Mouse (Mus musculus): Measurements from ENCODE around the gene Eif4a2. TPM values are rescaled to one million over a fixed set of nuclear protein-coding genes. Genes with fewer than 3 reads are reported as not detected.
"Not testable (repeated sequence)": the region's sequence is repeated elsewhere in the genome, so short reads cannot be mapped to it uniquely, and the experiment has no call there.

Gene Eif4a2
- 228 and 233 TPM in 2 replicates for polyA plus RNA-seq (2014; fragmentation: Nextera tagmentation; extraction: Ambion mirVana)

DNA sequence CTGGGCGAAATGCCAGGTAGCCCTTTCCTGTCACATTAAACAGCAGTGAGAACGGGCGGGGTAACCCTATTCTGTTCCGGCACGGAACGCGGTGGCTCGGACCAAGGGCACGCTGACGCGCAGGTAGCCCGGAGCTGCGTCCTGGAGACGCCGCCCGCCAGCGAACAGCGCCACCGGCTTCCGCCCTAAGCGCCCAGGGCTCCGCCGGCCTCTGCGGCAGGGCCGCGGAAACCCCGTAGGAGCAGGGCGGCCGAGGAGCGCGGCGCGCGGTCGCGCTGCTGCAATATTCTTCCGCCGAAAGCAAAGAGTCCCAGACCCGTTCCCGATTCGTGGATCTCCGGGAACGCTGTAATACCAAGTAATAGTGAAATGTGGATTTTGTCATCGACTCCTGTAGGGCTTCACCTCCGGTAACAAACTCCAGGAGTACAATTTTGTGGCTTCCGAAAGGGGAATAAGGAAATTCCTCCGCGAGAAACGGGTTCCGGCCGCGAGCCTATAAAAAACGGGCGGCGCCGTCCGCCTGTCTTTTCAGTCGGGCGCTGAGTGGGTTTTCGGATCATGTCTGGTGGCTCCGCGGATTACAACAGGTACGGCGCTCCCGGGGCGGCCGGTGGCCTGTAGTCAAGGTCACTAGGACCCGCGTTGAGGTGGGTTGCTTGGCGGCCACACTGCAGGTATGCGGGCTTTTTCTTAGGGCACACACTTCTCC lies at the start of gene Eif4a2:
Gene Eif4a2, plus strand, starts transcription at position 214 of the 712 bp plus-strand sequence.
- no peaks in the 10 kb centered on the region for H3K9me3 ChIP-seq (ENCODE audit: control insufficient read depth, low read length)
- H3K4me1 ChIP-seq (ENCODE audit: control insufficient read depth, insufficient read depth, low read length), result peaks cover 8% of the 10 kb centered on the region
- peaks cover 12% of the 10 kb centered on the region; the same call in 1 of the 2 replicates for H3K36me3 ChIP-seq (ENCODE audit: control insufficient read depth, insufficient read depth, low read length)
- H3K27me3 ChIP-seq (ENCODE audit: control insufficient read depth, insufficient read depth, low read length), result no peaks in the 10 kb centered on the region
- peak within 1 kb of the TSS; percentile 88 for H3K4me2 ChIP-seq (ENCODE audit: low read depth, severe bottlenecking)
- under 1% methylated on average over 71 of the region's 71 CpGs for WGBS
- peak within 1 kb of the TSS; percentile 71 for H3K4me3 ChIP-seq (ENCODE audit: low read depth, low read length)
- peak; percentile 93 for DNase-seq (ENCODE audit: low spot score)
- peak; percentile 87 for ATAC-seq (ENCODE audit: insufficient number of reproducible peaks, low FRiP score, low TSS enrichment, low read depth)
- H3K27ac ChIP-seq (replicated peaks; ENCODE audit: low read depth, low read length), result peak within 1 kb of the TSS; percentile 94
- H3K9ac ChIP-seq (ENCODE audit: low read length), result peak within 1 kb of the TSS; percentile 97

DNA sequence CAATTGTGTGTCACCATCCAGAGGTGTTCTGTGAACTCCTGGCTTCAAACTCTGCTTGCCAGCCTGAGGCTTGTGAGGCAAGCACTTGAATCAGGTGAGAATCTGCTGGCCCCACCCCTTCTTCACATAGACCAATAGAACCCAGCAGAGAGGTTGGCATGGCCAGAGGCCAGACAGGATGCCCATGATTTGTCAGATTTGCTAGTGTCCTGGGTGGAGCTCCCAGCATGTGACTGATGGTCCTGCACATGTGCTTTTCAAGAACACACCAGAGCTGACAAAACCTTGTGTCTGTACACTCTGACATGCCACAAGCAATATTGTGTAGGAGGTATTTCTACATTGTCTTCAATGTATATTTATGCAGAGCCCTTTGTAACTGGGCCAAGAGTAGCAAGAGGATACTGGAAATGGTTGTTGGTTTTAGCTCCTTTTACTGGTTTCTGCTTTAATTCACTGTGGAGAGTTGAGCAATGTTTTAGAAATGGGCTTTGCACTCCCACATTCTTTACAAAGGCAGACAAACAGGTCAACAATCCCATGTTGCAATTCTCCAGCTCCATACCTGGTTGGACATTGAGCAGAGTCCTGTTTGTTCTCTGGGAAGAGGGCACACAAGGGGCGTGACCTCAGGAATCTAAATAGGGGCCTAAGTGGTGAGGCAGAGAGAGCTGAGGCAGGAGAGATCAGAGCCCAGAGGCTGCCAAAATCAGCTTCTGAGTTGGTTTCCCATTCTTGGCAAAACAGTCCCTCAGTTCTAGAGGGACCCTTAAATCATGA lies 49.4 kb upstream of the Eif4a2 start, which contains the start of gene Kng1:
Gene Kng1, plus strand, starts transcription at position 198 of the 780 bp plus-strand sequence.
- DNase-seq (ENCODE audit: low spot score); ATAC-seq (ENCODE audit: insufficient number of reproducible peaks, low FRiP score, low TSS enrichment, low read depth); H3K36me3 ChIP-seq (ENCODE audit: control insufficient read depth, insufficient read depth, low read length); H3K4me3 ChIP-seq (ENCODE audit: low read depth, low read length); H3K27ac ChIP-seq (replicated peaks; ENCODE audit: low read depth, low read length); H3K27me3 ChIP-seq (ENCODE audit: control insufficient read depth, insufficient read depth, low read length); H3K4me2 ChIP-seq (ENCODE audit: low read depth, severe bottlenecking); H3K9ac ChIP-seq (ENCODE audit: low read length); H3K9me3 ChIP-seq (ENCODE audit: control insufficient read depth, low read length); H3K4me1 ChIP-seq (ENCODE audit: control insufficient read depth, insufficient read depth, low read length): not testable (repeated sequence)
- 80% methylated on average over 1 of the region's 1 CpGs for WGBS

DNA sequence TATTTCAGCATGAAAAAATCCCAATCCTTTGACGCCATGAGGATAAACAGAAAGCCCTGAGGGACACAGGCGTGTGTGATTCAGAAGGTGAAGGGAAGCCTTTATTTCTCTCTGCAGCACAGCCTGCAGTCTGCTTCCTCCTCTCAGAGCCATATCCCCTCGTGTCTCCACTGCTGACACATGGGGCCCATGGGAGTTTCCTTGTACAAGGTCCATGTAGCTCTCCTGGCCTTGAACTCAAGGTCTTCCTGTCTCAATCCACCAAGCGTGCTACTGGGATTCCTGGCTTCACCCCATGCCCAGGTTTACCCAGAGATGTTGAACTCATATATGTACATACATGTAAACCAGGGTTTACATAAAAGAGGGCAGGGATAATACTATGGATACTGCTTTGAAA lies 47.6 kb upstream of the Eif4a2 start:
- not testable (repeated sequence) for H3K4me1 ChIP-seq (ENCODE audit: control insufficient read depth, insufficient read depth, low read length); DNase-seq (ENCODE audit: low spot score); H3K27ac ChIP-seq (replicated peaks; ENCODE audit: low read depth, low read length); H3K4me2 ChIP-seq (ENCODE audit: low read depth, severe bottlenecking); H3K36me3 ChIP-seq (ENCODE audit: control insufficient read depth, insufficient read depth, low read length); H3K9ac ChIP-seq (ENCODE audit: low read length); H3K4me3 ChIP-seq (ENCODE audit: low read depth, low read length); H3K9me3 ChIP-seq (ENCODE audit: control insufficient read depth, low read length); H3K27me3 ChIP-seq (ENCODE audit: control insufficient read depth, insufficient read depth, low read length); ATAC-seq (ENCODE audit: insufficient number of reproducible peaks, low FRiP score, low TSS enrichment, low read depth)
- WGBS, result 72% methylated on average over 4 of the region's 4 CpGs

DNA sequence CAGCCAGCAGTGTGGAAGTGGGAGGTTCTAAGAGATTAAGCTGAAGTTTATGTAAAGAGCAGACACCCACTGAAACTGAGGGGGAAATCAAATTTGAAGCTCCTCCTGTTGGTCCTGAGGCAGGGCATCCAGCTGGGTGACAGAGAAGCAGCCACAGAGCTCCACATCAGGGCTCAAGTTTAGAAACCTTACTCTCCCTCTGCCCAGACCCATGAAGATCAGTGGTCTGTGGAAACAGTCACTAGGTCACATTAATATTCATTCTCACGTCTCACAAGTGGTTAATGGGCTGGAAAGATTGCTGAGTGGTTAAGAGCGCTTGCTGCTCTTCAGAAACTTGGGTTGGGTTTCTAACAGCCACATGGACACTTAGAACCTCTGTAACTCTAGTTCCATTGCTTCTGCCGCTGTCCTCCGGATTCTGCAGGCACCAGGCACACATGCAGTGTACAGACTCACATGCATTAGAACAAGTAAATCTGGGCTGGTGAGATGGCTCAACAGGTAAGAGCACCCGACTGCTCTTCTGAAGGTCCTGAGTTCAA lies 46.4 kb upstream of the Eif4a2 start:
- not testable (repeated sequence) for ATAC-seq (ENCODE audit: insufficient number of reproducible peaks, low FRiP score, low TSS enrichment, low read depth); H3K4me3 ChIP-seq (ENCODE audit: low read depth, low read length); H3K9me3 ChIP-seq (ENCODE audit: control insufficient read depth, low read length); H3K4me2 ChIP-seq (ENCODE audit: low read depth, severe bottlenecking); DNase-seq (ENCODE audit: low spot score); H3K4me1 ChIP-seq (ENCODE audit: control insufficient read depth, insufficient read depth, low read length); H3K9ac ChIP-seq (ENCODE audit: low read length); H3K27me3 ChIP-seq (ENCODE audit: control insufficient read depth, insufficient read depth, low read length); H3K27ac ChIP-seq (replicated peaks; ENCODE audit: low read depth, low read length); H3K36me3 ChIP-seq (ENCODE audit: control insufficient read depth, insufficient read depth, low read length)
- WGBS, result 90% methylated on average over 5 of the region's 5 CpGs

DNA sequence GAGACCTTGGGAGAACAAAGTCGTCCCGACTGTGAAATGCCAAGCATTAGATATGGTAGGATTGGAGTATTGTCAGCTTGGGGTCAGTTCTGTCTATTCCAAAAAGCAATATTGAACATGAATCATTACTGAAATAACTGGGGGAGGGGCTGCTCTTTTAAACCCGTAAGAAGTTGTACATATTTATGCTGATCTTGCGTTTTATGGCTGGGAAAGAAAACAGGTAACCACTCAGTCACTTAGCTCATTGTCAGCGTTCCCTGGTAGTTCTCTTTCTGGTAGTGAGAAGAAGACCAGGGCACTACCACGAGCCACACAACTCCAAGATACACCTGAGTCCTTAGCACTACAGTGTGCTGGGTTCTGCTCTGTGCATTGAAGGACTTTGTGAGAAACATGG lies 29.7 kb upstream of the Eif4a2 start:
- H3K36me3 ChIP-seq (ENCODE audit: control insufficient read depth, insufficient read depth, low read length); H3K4me1 ChIP-seq (ENCODE audit: control insufficient read depth, insufficient read depth, low read length); H3K9me3 ChIP-seq (ENCODE audit: control insufficient read depth, low read length); ATAC-seq (ENCODE audit: insufficient number of reproducible peaks, low FRiP score, low TSS enrichment, low read depth); H3K27ac ChIP-seq (replicated peaks; ENCODE audit: low read depth, low read length); DNase-seq (ENCODE audit: low spot score); H3K4me3 ChIP-seq (ENCODE audit: low read depth, low read length); H3K4me2 ChIP-seq (ENCODE audit: low read depth, severe bottlenecking); H3K27me3 ChIP-seq (ENCODE audit: control insufficient read depth, insufficient read depth, low read length); H3K9ac ChIP-seq (ENCODE audit: low read length): not testable (repeated sequence)
- 88% methylated on average over 6 of the region's 6 CpGs for WGBS

DNA sequence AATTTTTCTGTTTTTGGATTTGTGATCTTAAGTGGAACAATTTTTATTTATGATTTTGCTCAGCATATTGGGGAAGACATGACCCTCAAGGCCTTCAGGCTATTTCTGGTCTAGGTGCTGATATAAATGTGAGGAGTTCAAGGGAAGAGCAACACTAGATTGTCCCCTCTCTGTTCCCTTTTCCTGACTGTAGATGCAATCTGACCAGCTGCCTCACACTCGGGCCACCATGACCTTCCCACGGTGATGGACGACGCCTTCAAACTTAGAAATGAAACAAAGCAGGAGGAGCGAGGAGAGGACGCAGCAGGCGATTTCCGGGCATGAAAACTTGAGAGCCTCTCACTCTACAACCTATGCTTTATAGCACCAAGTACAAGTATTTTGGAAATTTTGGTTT lies 20.1 kb upstream of the Eif4a2 start:
- ATAC-seq (ENCODE audit: insufficient number of reproducible peaks, low FRiP score, low TSS enrichment, low read depth); DNase-seq (ENCODE audit: low spot score); H3K9ac ChIP-seq (ENCODE audit: low read length); H3K36me3 ChIP-seq (ENCODE audit: control insufficient read depth, insufficient read depth, low read length); H3K27ac ChIP-seq (replicated peaks; ENCODE audit: low read depth, low read length); H3K4me1 ChIP-seq (ENCODE audit: control insufficient read depth, insufficient read depth, low read length); H3K4me2 ChIP-seq (ENCODE audit: low read depth, severe bottlenecking); H3K4me3 ChIP-seq (ENCODE audit: low read depth, low read length); H3K9me3 ChIP-seq (ENCODE audit: control insufficient read depth, low read length); H3K27me3 ChIP-seq (ENCODE audit: control insufficient read depth, insufficient read depth, low read length): not testable (repeated sequence)
- whole genome bisulfite sequencing, result 83% methylated on average over 8 of the region's 8 CpGs

DNA sequence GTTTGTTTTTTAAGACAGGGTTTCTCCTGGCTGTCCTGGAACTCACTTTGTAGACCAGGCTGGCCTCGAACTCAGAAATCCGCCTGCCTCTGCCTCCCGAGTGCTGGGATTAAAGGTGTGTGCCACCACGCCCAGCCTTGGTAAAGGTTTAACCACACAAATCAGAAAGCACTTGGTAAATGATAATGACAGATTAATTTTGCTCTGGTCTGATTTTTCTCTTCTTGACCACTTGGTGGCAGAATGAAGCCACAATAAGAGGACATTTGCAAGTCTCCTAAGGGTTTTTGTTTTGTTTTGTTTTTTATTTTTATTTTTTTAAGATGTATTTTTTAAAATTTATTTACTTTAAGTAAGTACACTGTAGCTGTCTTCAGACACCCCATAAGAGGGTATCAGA lies 19.5 kb upstream of the Eif4a2 start:
- DNase-seq (ENCODE audit: low spot score); H3K36me3 ChIP-seq (ENCODE audit: control insufficient read depth, insufficient read depth, low read length); H3K27ac ChIP-seq (replicated peaks; ENCODE audit: low read depth, low read length); H3K4me1 ChIP-seq (ENCODE audit: control insufficient read depth, insufficient read depth, low read length); H3K9me3 ChIP-seq (ENCODE audit: control insufficient read depth, low read length); H3K4me3 ChIP-seq (ENCODE audit: low read depth, low read length); H3K27me3 ChIP-seq (ENCODE audit: control insufficient read depth, insufficient read depth, low read length); H3K4me2 ChIP-seq (ENCODE audit: low read depth, severe bottlenecking); ATAC-seq (ENCODE audit: insufficient number of reproducible peaks, low FRiP score, low TSS enrichment, low read depth); H3K9ac ChIP-seq (ENCODE audit: low read length): not testable (repeated sequence)
- WGBS, result 51% methylated on average over 4 of the region's 4 CpGs

DNA sequence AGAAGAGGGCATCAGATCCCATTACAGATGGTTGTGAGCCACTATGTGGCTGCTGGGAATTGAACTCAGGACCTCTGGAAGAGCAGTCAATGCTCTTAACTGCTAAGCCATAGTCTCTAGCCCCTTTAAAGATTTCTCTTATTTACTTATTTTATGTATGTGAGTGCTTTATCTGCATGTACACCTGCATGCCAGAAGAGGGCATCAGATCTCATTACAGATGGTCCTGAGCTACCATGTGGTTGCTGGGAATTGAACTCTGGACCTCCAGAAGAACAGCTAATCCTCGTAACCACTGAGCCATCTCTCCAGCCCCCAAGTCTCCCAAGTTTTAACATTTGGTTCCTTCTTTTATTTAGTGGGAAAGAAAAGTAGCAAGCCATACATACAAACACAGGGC lies 18.8 kb upstream of the Eif4a2 start:
- 88% methylated on average over 1 of the region's 1 CpGs for WGBS
- H3K4me1 ChIP-seq (ENCODE audit: control insufficient read depth, insufficient read depth, low read length); DNase-seq (ENCODE audit: low spot score); H3K4me2 ChIP-seq (ENCODE audit: low read depth, severe bottlenecking); H3K27me3 ChIP-seq (ENCODE audit: control insufficient read depth, insufficient read depth, low read length); H3K9ac ChIP-seq (ENCODE audit: low read length); H3K36me3 ChIP-seq (ENCODE audit: control insufficient read depth, insufficient read depth, low read length); ATAC-seq (ENCODE audit: insufficient number of reproducible peaks, low FRiP score, low TSS enrichment, low read depth); H3K27ac ChIP-seq (replicated peaks; ENCODE audit: low read depth, low read length); H3K9me3 ChIP-seq (ENCODE audit: control insufficient read depth, low read length); H3K4me3 ChIP-seq (ENCODE audit: low read depth, low read length): not testable (repeated sequence)
